Mouse (Mus musculus): ENCODE measurements around the gene Hist1h4c. TPM values are rescaled to one million over a fixed set of nuclear protein-coding genes. Genes with fewer than 3 reads are reported as not detected.

Hist1h4c gene
- total and polyA plus RNA-seq, 3 experiments: 4.1 to 2,008 TPM; not detected in 1

DNA sequence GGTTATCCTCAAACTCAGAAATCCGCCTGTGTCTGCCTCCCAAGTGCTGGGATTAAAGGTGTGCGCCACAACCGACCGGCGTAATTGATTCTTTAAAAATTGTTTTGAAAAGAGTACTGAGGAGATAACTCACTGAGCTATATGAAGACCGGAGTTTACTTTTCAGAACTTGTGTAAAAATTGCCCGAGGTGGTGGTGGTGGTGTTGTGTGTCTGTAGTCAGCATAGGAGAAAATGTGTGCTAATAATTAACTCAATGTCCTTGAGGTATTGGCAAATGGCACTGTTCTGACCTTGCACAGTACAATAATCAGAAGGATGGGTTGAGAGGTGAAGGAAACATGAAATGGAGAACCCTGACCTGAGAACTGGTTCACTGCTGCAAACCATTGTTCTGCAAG lies 10.3 kb downstream of the Hist1h4c start:
- Histone ChIP-seq H3K9me3 (replicated peaks; ENCODE audit: insufficient read depth, low read length) (no peaks in the 10 kb centered on the region), H3K27me3 (ENCODE audit: control insufficient read depth in 1 of 2, insufficient read depth in 2 of 2, low read length in 2 of 2) (no peaks in the 10 kb centered on the region), H3K4me1 (ENCODE audit: control insufficient read depth in 1 of 2, insufficient read depth in 2 of 2, low read length in 2 of 2) (peaks cover 0 to 11% of the 10 kb centered on the region in 2 experiments; a peak in 2 of 4 replicates), H3K9ac (ENCODE audit: control insufficient read depth, low read depth, low read length, poor library complexity, severe bottlenecking) (no peak overlapping the region), H3K36me3 (ENCODE audit: control insufficient read depth in 1 of 2, insufficient read depth in 2 of 2, low read length in 2 of 2) (peaks cover 0 to 12% of the 10 kb centered on the region in 2 experiments; a peak in 2 of 4 replicates), H3K79me2 (ENCODE audit: control insufficient read depth, insufficient read depth, low read length, poor library complexity) (no peaks in the 10 kb centered on the region; the same call in 1 of the 2 replicates), H3K27ac (ENCODE audit: control insufficient read depth, low read depth, low read length) (no peak overlapping the region), H3K4me3 (ENCODE audit: control insufficient read depth in 1 of 2, insufficient read depth in 1 of 2, low read depth in 2 of 2, low read length in 2 of 2) (no peak overlapping the region)
- no peak for TF ChIP-seq TCF12 (IDR thresholded peaks at IDR 0.05; ENCODE audit: low read depth, low read length)
- no peak for TF ChIP-seq TAL1 (IDR thresholded peaks at IDR 0.05; ENCODE audit: low read length)
- no peak for TF ChIP-seq RAD21 (IDR thresholded peaks at IDR 0.05; ENCODE audit: low read depth, low read length)
- no peak for TF ChIP-seq USF1 (IDR thresholded peaks at IDR 0.05; ENCODE audit: low read depth, low read length)
- no peak for TF ChIP-seq MYB (IDR thresholded peaks at IDR 0.05; ENCODE audit: low read depth, low read length)
- no peak for TF ChIP-seq UBTF (IDR thresholded peaks at IDR 0.05; ENCODE audit: borderline replicate concordance, insufficient read depth, low read depth, low read length)
- TF ChIP-seq JUND (IDR thresholded peaks at IDR 0.05; ENCODE audit: low read depth, low read length): no peak
- TF ChIP-seq CHD1 (IDR thresholded peaks at IDR 0.05; ENCODE audit: low read depth, low read length): no peak
- TF ChIP-seq GABPA (IDR thresholded peaks at IDR 0.05; ENCODE audit: low read depth, low read length): no peak
- no peak for TF ChIP-seq EP300 (IDR thresholded peaks at IDR 0.05; ENCODE audit: low read depth in 1 of 2, low read length in 2 of 2)
- no peak for TF ChIP-seq NRF1 (IDR thresholded peaks at IDR 0.05; ENCODE audit: insufficient read depth, low read depth, low read length, poor library complexity, severe bottlenecking)
- TF ChIP-seq MAFK (IDR thresholded peaks at IDR 0.05; ENCODE audit: borderline replicate concordance, low read depth, low read length): no peak
- TF ChIP-seq ETS1 (IDR thresholded peaks at IDR 0.05; ENCODE audit: low read depth, low read length): no peak
- DNase-seq (ENCODE audit: low read depth, low spot score): no peak

DNA sequence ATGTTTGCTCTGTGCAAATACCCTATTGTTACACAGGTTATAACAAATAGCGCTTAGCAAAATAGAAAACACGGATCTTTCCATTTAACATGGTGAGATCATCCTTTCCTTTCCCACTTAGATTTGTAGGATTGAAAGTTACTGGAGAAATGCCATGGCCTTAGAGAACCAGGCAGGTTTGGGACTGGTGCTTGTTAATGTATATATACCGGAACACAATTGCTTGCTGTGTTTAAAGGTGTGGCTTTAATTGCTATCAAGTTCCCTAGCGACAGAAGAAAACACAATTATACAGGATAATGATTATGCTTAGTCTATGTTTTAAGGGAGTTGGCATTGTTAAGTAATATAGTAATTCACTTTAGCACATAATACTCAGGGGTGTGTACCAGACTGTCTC lies 11.1 kb downstream of the Hist1h4c start:
- peaks cover 0 to 15% of the 10 kb centered on the region in 2 experiments; a peak in 2 of 4 replicates for H3K36me3 ChIP-seq (ENCODE audit: control insufficient read depth in 1 of 2, insufficient read depth in 2 of 2, low read length in 2 of 2)
- peaks cover 0 to 14% of the 10 kb centered on the region in 2 experiments; a peak in 2 of 4 replicates for H3K4me1 ChIP-seq (ENCODE audit: control insufficient read depth in 1 of 2, insufficient read depth in 2 of 2, low read length in 2 of 2)
- H3K9me3 ChIP-seq (replicated peaks; ENCODE audit: insufficient read depth, low read length): no peaks in the 10 kb centered on the region
- H3K27me3 ChIP-seq (ENCODE audit: control insufficient read depth in 1 of 2, insufficient read depth in 2 of 2, low read length in 2 of 2): no peaks in the 10 kb centered on the region
- H3K9ac ChIP-seq (ENCODE audit: control insufficient read depth, low read depth, low read length, poor library complexity, severe bottlenecking): no peak overlapping the region
- DNase-seq (ENCODE audit: low read depth, low spot score): no peak
- no peak overlapping the region for H3K4me3 ChIP-seq (ENCODE audit: control insufficient read depth in 1 of 2, insufficient read depth in 1 of 2, low read depth in 2 of 2, low read length in 2 of 2)
- no peak overlapping the region for H3K27ac ChIP-seq (ENCODE audit: control insufficient read depth, low read depth, low read length)
- no peak for TF ChIP-seq GABPA (IDR thresholded peaks at IDR 0.05; ENCODE audit: low read depth, low read length)
- no peak for TF ChIP-seq RAD21 (IDR thresholded peaks at IDR 0.05; ENCODE audit: low read depth, low read length)
- no peak for TF ChIP-seq ZKSCAN1 (IDR thresholded peaks at IDR 0.05; ENCODE audit: low read depth, low read length)
- TF ChIP-seq ELF1 (IDR thresholded peaks at IDR 0.05; ENCODE audit: low read depth, low read length): no peak
- TF ChIP-seq POLR2AphosphoS5 (IDR thresholded peaks at IDR 0.05; ENCODE audit: borderline replicate concordance, low read depth, low read length): no peak
- no peak for TF ChIP-seq UBTF (IDR thresholded peaks at IDR 0.05; ENCODE audit: borderline replicate concordance, insufficient read depth, low read depth, low read length)
- TF ChIP-seq USF2 (IDR thresholded peaks at IDR 0.05; ENCODE audit: borderline replicate concordance in 1 of 2, insufficient read depth in 1 of 2, low read depth in 1 of 2, low read length in 2 of 2): no peak
- no peaks in the 10 kb centered on the region; the same call in 1 of the 2 replicates for H3K79me2 ChIP-seq (ENCODE audit: control insufficient read depth, insufficient read depth, low read length, poor library complexity)

All from MEL (cell line).